ENCODE assay signal across 7 mouse cellular contexts in genomic region chr4:141545743-141546333, GRCm38 (mm10). TPM values are rescaled to one million over a fixed set of nuclear protein-coding genes. Genes with fewer than 3 reads are reported as not detected.
DNase-seq lines count a peak whose midpoint lies in the region; ATAC-seq and TF ChIP-seq lines count a peak whose summit lies in the region.

No protein-coding gene starts in this region.

- TF ChIP-seq POLR2A in small intestine, adult 2 months (IDR thresholded peaks at IDR 0.05; ENCODE audit: low read depth, low read length) = peak; percentile 97

- H3K27ac ChIP-seq in intestine, postnatal 0 days (ENCODE audit: low read depth, low read length) = peak overlapping the region; percentile 99
- peak overlapping the region; percentile 99 for H3K27ac ChIP-seq in midbrain, embryonic 12.5 days (replicated peaks)
- peak overlapping the region; percentile 100 for H3K27ac ChIP-seq in small intestine, adult 2 months (ENCODE audit: insufficient read depth, low read depth, low read length)

- no peaks in the 10 kb centered on the region for H3K36me3 ChIP-seq in intestine, postnatal 0 days (ENCODE audit: control insufficient read depth, insufficient read depth)
- no peaks in the 10 kb centered on the region for H3K36me3 ChIP-seq in midbrain, embryonic 12.5 days
- H3K36me3 ChIP-seq in small intestine, adult 2 months (ENCODE audit: control insufficient read depth, insufficient read depth, low read length) = no peaks in the 10 kb centered on the region

- ATAC-seq in intestine, postnatal 0 days = peak; percentile 83
- peak; percentile 62 for ATAC-seq in midbrain, embryonic 12.5 days (ENCODE audit: low FRiP score, low read depth)

- TF ChIP-seq CTCF in intestine, postnatal 0 days (IDR thresholded peaks at IDR 0.05; ENCODE audit: low read depth) = no peak
- no peak for TF ChIP-seq CTCF in small intestine, adult 2 months (IDR thresholded peaks at IDR 0.05; ENCODE audit: extremely low read depth, insufficient read length, insufficient replicate concordance, low read depth, low read length)

- H3K27me3 ChIP-seq in intestine, postnatal 0 days (replicated peaks; ENCODE audit: control insufficient read depth, insufficient read depth, low read length) = no peaks in the 10 kb centered on the region
- H3K27me3 ChIP-seq in midbrain, embryonic 12.5 days = no peaks in the 10 kb centered on the region
- H3K27me3 ChIP-seq in small intestine, adult 2 months (ENCODE audit: control insufficient read depth, insufficient read depth, low read length) = no peaks in the 10 kb centered on the region

- H3K4me1 ChIP-seq in intestine, postnatal 0 days (replicated peaks; ENCODE audit: control insufficient read depth, insufficient read depth, low read length) = no peaks in the 10 kb centered on the region
- H3K4me1 ChIP-seq in midbrain, embryonic 12.5 days = peaks cover 41% of the 10 kb centered on the region
- H3K4me1 ChIP-seq in small intestine, adult 2 months (ENCODE audit: control insufficient read depth, insufficient read depth, insufficient read length, low read length) = peaks cover 6% of the 10 kb centered on the region; the same call in 1 of the 2 replicates

- H3K4me2 ChIP-seq in intestine, postnatal 0 days (replicated peaks; ENCODE audit: low read depth) = peak overlapping the region; percentile 97
- peak overlapping the region; percentile 92 for H3K4me2 ChIP-seq in midbrain, embryonic 12.5 days (replicated peaks)

- intact Hi-C loops in left cerebral cortex, postnatal 4 days (cut with DNase I) = no loop called here

- peak overlapping the region; percentile 97 for H3K9ac ChIP-seq in intestine, postnatal 0 days (ENCODE audit: low read depth, low read length)
- peak overlapping the region; percentile 85 for H3K9ac ChIP-seq in midbrain, embryonic 12.5 days (replicated peaks)

- DNase-seq in adrenal gland, adult 2 months = peak; percentile 100
- DNase-seq in embryo, embryonic 11.5 days (ENCODE audit: low read depth, low spot score) = peak; percentile 100
- DNase-seq in gastrocnemius, postnatal 4 days (ENCODE audit: low spot score in 2 of 2) = peak; percentile 99
- peak; percentile 100 for DNase-seq in left cerebral cortex, postnatal 4 days

- H3K4me3 ChIP-seq in intestine, postnatal 0 days (ENCODE audit: low read depth, low read length) = peak overlapping the region; percentile 78
- H3K4me3 ChIP-seq in midbrain, embryonic 12.5 days = peak overlapping the region; percentile 77
- peak overlapping the region; percentile 80 for H3K4me3 ChIP-seq in small intestine, adult 2 months (ENCODE audit: low read depth, low read length)

- H3K9me3 ChIP-seq in intestine, postnatal 0 days (ENCODE audit: control insufficient read depth) = no peaks in the 10 kb centered on the region
- H3K9me3 ChIP-seq in midbrain, embryonic 12.5 days = no peaks in the 10 kb centered on the region

- WGBS in intestine, postnatal 0 days = under 1% methylated on average over 51 of the region's 56 CpGs
- under 1% methylated on average over 49 of the region's 56 CpGs for WGBS in midbrain, embryonic 12.5 days
- under 1% methylated on average over 56 of the region's 56 CpGs for WGBS in small intestine, adult 2 months

RNA-seq across cellular contexts. Expression of gene Spen, which starts 7.4 kb away (rescaled TPM):
- total RNA-seq in adrenal gland, adult 2 months (2021) = 10 to 100 TPM; 37.8 to 55.3 TPM
- 63.9 and 76.4 TPM in 2 replicates for polyA plus RNA-seq in adrenal gland, adult 2 months (2012; rRNA removed)
- 10 to 100 TPM; 32.7 to 32.9 TPM for total RNA-seq in gastrocnemius, postnatal 4 days (2021)
- polyA plus RNA-seq in intestine, postnatal 0 days (2015; fragmentation: Nextera tagmentation; extraction: Ambion mirVana) = 3.2 and 4.0 TPM in 2 replicates
- total RNA-seq in left cerebral cortex, postnatal 4 days (2021) = 10 to 100 TPM; 80.6 to 86.1 TPM
- 22.2 and 24.2 TPM in 2 replicates for polyA plus RNA-seq in midbrain, embryonic 12.5 days (2016; fragmentation: Nextera tagmentation; extraction: Ambion mirVana)
- 30.8 and 56.0 TPM in 2 replicates for polyA plus RNA-seq in small intestine, adult 2 months (2012; rRNA removed)

Comparison
In these comparisons a context has a peak if more than half of its experiments do, and no peak if none do; other contexts are left out.
1. Peak in every context shown above with its lines: DNase-seq, ATAC-seq, H3K4me3 ChIP-seq and H3K27ac ChIP-seq.